Mouse (Mus musculus): ENCODE measurements at regions not wholly inside any gene's neighbourhood (a gene's known extent, or its start where the extent isn't known, plus 50 kb on each side); places are given as distances from the start of the nearest gene placed in this dataset.

DNA sequence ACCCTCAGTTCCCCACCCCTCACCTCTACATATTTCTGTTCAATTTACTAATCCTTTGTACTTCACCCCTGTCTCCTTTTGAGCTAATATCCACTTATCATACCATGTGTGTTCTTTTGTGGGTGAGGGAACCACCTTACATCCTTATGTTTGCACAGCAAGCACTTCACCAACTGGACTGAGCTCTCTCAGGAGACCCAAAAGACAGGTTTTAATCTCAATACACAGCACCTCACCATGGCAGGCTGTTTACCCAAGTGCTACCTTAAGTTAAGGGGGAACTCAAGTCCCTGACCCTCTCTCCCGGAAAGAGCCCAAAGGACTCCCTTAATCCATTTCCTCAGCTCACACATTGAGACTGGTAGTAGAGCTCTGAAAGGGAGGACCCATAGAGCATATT is 62.3 kb upstream of the Agr3 start:
- in situ Hi-C loops (cut with MboI, MseI) = no loop called here

DNA sequence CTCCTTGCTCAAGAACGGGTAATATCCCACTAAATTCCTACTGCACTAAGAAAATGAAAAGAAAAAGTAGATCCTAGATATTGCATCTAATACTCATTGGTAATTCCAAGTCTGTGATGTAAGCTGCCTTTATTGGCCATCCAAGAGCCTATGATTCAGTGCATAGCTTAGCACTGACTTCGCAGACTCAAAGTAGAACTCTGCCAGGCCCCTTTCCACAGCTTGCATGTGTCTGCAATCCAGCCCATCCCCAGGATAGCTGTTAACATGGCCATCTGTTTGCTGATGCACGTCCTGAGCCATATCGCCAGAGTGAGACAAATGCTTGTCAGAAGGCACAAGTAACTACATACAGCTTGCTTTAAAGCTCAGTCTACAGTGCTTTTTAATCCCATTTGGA is 72.3 kb upstream of the Agr3 start:
- in situ Hi-C loops (cut with MboI, MseI) = no loop called here

DNA sequence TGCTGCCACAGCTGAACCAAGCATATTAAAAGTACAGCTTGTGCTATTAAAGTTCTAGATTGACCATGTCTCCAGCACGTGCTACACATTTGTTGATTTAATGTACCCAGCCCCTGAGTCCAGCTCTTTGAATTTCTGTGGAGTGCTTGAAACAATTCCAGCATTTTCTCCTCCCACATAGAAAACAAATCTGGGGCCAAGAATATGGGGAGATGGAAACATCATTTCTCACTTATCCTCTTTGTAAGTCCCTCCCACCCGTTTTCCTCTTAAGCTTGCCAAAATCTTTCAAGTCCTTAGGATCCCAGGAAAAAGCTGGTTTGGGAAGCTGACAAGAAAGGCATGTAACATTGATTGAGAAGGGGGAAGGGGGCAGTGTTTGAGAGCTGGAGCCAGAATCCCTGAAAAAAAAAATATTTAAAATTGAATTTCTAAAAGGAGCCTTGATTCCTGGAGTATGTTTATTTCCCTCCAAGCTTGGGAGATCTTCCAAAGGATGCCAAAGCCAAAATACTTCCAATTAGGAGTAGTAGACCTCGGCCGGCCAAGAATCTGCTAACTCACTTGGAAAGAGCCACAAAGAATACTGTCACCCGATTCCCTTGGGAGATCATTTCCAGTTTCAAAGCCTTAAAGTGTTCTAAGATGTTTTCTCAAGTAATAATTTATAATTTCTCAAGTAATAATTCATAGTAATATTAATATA is 78.4 kb upstream of the Agr3 start:
- in situ Hi-C loops (cut with MboI, MseI) = no loop called here

DNA sequence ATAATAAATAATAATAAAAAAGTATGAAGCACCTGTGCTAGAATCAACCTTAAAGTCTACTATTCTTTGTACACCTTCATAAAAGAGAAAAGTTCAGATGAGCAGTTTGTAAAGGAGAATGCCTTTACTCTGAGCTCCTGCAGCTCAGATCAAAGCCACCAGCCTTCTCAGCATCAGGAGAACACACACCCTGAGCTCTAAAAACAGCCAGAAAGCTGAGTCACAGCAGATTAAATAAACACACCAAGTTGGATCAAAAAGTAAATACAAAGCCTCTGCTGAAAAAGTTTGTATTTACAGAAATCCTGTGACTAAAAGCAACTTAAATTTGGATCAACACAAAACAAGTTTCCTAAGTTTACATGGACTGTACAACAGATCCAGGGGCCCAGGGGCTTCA is 88.5 kb upstream of the Agr3 start:
- in situ Hi-C loops (cut with MboI, MseI) = loop anchor here (5.0 to 10.0 kb wide), 2 partner anchors 170 to 542 kb away; no protein-coding TSS in a partner anchor

DNA sequence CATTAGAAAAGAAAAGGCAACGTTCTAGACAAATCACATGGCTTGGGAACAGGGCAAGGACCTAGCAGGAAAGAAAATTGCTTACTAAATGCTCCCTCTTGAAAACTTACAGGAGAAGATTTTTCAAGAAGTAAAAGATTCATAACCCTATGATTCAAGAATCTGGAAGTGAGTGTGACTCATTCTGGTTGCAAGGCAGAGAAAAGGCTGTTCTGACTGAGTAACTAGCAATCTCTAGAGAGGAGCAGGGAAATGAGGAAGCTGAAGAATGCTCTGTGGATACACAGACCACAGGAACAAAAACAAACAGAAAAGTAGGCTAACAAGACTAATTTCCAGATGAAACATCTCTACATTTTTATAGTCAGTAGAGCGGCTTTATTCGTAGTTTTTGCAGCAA is 92.1 kb upstream of the Agr3 start:
- in situ Hi-C loops (cut with MboI, MseI) = loop anchor here (5.0 to 10.0 kb wide), 2 partner anchors 301 to 538 kb away; no protein-coding TSS in a partner anchor

DNA sequence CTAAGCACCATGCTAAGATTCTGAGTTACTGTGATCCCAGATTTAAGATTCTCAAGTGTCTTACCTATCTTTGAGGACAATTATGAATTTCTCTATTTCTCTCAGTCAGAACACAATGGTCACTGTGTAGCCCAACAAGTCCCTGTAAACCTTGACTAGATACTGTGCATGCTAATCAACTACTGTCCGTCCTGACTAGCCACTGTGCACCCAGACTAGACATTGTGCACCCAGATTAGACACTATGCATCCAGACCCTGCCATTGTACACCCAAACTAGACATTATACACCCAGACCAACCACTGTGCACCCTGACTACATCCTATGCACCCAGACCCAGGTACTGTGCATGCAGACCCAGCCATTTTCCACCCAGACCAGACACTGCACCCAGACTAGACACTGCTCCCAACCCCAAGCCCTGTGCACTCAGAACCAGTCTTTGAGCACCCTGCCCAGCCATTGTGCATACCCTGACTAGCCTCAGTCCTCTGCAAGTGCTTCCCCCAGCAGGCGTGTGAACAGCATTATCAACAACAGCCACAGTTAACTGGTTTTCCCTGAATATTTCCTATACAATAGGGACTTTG is 93.4 kb upstream of the Agr3 start:
- in situ Hi-C loops (cut with MboI, MseI) = loop anchor here (5.0 to 10.0 kb wide), 2 partner anchors 300 to 537 kb away; no protein-coding TSS in a partner anchor

DNA sequence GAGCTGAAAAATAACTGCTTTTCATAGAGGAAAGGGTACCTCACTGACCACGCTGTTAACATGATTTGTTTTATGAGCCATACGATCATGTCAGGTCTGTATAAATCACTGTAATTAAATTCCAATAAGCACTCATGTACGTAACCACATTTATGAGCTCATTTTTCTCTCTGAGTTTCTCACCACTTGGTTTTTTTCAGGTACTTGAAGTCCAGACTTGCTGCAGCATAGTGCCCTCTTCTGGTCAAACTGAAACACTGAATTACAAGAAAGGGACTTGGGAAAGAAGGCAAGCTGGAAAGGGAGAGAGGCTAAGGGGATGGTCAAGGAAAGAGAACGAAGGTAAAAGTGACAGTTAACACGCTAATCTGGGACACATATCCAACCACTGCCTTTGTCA is 94.2 kb upstream of the Agr3 start:
- in situ Hi-C loops (cut with MboI, MseI) = loop anchor here (5.0 to 10.0 kb wide), 2 partner anchors 299 to 536 kb away; no protein-coding TSS in a partner anchor

DNA sequence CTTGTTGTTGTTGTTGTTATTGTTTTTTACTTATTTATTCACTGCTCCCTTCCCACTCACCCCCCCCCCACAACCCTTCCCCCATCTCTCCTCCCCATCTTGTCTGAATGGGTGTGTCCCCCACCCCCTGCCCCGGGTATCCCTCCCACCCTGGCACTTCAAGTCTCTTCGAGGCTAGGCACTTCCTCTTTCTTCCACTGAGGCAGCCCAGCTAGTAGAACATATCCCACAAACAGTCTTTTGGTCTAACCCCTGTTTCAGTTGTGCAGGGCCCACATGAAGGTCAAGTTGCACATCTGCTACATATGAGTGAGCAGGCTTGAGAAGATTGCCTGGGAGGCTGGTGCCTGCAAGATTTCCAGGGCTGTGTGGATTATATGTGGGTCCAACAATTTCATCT is 97.6 kb upstream of the Agr3 start:
- in situ Hi-C loops (cut with MboI, MseI) = no loop called here

DNA sequence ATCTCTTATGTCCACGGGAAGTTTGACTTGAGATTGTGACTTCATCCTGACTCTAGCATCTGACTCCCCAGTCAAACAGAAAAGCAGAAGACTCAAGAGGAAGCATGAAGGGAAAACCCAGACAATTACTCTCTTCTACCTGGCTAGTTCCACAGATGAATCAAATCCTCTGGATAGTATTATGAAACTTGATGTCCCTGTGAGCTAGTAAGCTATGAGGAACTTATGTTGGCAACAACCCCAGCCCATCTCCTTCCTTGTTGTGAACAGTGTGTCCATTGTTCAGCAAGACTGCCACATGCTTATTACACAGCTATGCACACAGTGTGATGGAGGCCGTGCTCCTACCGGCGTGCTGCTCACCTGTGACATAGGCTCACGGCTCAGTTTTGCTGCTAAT is 98.4 kb upstream of the Agr3 start:
- in situ Hi-C loops (cut with MboI, MseI) = no loop called here

DNA sequence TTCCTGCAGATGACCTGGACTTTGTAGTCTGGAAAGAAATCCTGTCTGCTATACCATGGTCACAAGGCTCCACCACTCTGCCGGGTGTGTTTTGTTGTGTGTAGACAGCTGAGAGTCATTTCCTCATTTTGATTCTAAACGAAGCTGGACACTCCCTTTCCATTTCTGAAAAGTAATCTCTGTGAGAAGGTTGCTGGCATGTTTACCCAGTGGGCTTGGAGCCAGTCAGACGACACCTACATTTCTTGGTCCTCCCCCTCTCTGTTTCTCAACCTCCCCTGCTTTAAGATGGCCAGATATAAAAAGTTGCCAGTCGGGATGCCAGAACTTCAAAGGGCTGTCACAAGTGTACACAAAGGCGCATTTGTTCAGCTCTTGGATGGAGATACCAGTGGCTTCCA is 100.8 kb upstream of the Agr3 start:
- in situ Hi-C loops (cut with MboI, MseI) = no loop called here

DNA sequence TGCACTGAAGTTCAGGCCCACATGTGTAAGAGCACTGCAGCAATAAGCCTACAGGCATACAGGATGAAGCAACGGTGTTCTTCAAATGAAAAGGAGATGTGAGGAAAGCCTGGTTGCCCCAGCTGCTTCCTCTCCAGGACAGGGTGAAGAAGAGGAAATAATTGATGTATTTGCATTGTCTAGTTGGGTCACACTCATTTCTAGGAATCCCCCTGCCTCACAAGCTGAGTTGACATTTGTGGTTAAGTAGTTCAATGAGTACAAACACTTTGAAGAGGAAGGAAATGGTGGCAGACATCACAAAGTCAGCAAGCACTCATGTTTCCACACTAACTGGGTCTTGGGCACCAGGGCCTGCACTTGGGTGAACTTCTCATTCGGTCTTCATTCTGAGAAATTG is 126.2 kb upstream of the Agr3 start:
- in situ Hi-C loops (cut with MboI, MseI) = no loop called here

DNA sequence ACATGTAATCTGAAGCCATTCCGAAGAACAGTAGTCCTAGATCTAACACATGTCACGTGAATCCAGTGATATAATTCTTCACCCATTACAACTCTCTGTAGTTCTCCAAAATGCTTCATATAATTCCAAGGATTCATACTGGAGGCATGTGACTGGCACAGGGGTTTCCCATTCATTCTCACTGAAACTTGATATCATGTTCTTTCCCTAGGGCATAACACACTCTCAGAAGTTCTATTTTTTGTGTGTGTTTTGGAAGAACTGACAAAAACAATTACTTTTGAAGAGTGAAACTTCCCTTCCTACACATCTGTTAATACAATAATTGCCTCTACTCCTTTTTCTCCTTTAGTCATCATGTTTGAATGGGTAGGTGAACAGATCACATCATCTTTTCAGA is 150.0 kb upstream of the Agr3 start:
- in situ Hi-C loops (cut with MboI, MseI) = no loop called here

DNA sequence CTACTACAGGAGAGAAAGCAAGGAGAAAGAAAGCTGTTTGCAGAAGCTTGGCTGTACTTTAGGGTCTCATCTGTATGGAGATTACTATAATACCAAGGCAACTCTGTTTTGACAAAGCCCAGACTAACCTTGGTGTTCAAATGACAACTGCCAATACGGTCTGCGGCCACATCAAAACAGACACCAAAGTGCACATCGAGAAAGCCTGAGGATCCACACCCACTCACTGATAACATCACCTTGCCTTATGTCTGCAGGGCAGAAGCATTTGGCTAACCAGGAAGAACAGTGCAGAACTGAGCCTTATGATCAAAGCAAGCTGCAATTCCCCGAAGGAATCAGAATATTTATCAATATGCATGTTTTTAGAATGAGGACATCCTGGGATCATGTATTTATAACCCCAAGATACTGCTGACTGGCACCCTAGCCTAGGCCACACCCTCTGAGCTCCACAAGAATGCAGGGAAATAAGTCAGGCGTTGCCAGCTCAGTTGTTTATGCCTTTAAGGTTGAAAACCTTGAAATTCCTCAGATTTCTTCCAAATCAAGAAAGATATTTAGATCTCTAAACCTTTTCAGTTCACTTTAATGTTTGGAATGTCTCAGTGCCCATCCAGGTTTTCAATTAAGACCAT is 154.9 kb upstream of the Agr3 start:
- in situ Hi-C loops (cut with MboI, MseI) = no loop called here

DNA sequence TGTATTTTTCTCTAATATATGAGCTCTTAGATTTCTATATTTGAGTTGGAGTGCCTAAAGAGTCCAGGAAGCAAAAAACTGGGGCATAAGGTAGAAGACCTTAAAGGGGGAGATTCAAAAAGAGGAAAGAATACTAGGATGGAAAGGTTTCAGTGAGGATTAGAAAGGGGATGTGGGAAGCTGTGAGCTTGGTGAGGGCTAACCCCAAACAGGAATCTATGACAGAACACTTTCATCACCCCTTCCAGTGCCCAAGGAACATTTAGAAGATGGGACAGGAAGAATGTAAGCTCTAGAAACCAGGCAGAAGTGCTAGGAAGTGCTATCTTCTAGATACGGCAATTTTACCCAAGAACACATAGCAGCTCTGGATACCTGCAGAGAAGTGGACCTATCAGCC is 166.5 kb upstream of the Agr3 start:
- in situ Hi-C loops (cut with MboI, MseI) = no loop called here

DNA sequence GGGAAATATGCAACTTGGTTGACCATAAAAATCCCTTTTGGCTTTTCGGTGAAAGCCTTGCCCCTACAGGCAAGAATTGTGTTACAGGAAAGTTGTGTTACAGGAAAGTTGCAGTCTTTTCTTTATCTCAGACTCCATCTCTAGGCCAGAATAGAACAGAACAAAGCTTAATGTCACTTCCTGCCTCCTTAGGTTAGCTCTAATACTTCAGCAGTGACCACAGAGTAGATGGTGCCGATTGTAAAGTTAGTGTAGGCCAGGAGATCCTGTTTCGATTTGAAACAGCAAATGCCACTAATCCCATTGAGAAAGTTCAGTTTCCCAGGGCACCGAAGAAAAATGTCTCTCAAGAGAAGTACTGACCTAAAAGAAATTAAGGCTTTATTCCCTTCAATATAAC is 170.3 kb upstream of the Agr3 start:
- in situ Hi-C loops (cut with MboI, MseI) = no loop called here

DNA sequence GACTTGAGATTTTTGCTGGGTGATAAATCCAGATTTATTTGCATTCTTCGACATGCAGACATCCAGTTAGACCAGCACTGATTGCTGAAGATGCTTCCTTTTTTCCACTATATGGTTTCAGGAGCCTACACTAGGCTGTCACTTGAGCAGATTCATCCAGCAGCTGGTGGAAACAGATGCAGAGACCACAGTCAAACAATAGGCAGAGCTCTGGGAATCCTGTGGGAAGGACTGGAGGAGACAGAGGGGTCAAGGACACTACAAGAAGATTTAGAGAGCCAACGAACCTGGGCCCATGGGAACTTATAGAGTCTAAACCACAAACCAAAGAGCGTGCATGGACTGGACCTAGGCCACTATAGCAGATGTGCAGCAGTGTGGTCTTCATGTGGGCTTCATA is 177.4 kb upstream of the Agr3 start:
- in situ Hi-C loops (cut with MboI, MseI) = no loop called here

DNA sequence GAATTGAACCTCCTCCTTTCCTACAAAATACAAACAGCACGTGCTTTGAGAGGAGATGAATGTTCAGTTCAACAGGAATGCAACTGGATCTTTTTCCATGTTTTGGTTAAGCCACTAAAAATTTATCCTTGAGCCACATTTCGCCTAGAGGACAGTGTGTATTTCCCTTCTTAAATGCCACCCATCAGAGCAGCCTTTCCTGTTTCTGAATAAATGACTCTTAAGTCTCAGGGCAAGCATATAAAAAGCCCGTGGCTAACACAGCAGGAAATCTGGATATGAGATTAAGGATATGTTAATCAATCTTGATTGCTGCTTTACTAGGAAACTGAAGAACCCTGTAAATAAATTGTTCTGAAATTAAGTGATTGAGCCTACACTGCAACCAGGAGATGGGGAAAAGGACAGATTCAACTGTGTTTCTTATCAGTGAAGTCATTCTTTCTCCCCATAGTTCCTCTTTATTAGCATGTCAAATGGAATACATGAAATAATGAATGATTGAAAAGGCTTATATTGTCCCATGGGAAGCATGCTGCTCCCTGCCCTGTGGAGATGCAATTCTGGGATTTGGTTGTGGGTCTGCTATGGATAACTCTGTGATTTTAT is 178.6 kb upstream of the Agr3 start:
- in situ Hi-C loops (cut with MboI, MseI) = no loop called here

DNA sequence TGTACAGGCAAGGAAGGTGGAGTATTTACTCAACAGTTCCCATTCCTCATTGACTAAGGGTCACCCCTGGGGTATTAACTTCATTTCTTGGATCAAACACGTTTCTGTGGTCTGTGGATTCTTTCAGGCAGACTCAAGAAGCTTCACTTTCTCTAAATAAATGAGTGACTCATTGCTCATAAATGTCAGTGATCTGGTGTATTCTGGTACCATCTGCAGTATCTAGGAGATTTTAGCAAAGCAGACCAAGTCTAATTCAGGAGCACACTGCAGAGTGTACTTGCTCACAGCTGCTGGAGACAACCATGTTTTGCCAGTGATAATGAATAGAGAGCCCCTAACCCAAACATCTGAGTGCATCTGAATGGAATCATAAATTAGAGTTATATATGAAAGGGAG is 182.7 kb upstream of the Agr3 start:
- in situ Hi-C loops (cut with MboI, MseI) = no loop called here

DNA sequence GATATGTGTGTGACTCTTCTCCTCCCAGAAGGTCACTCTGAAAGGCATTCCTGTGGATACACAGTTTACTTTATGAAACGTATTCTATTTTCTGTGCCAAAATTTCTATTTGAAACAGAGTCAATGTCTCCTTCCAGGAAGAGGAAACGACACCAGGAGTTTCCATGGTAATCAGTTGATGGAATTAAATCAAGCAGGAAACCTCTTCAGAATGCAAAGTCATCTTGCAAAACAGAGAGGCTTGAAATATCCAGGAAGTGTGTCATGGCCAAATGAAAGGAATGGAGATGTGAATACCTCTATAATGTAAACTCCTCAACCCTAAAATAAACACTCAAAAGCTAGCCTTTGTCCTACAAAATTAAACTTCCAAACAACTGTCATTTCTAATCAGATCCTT is 189.0 kb upstream of the Agr3 start:
- in situ Hi-C loops (cut with MboI, MseI) = no loop called here

DNA sequence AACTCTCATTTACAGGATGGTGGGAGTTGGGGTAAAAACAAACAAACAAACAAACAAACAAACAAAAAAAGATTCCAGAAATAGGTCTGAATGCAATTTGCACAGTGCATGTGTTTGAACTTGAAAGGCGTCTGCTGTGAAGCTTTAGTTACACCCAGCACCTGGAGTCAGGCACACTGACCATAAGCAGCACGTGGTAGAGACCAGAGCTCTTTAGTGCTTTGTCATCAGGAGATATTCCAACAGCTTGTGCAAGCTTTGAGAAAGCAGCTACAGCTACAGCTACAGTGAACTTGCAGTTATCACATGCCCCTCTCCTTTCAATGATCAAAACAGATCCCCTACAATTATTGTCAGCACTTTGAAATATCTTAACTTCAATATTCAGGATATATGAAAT is 190.4 kb upstream of the Agr3 start:
- in situ Hi-C loops (cut with MboI, MseI) = no loop called here

DNA sequence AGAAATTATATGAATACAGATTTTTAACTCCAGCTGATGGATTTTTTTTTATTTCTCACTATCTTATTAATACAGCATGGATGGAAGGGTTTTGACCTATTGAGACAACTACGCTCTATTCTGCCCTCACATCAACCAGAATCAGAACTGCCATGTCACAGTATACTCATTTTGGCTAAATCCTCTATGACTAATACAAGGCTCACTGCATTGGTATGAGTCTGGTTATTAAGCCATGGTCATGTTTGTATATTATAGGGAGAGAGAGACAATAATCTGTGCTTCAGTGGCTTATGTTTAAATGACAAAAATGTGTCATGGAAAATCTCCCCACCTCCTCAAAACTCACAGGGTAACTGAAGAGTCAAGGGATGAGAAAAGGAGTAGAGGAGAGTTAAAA is 191.0 kb upstream of the Agr3 start:
- in situ Hi-C loops (cut with MboI, MseI) = no loop called here

DNA sequence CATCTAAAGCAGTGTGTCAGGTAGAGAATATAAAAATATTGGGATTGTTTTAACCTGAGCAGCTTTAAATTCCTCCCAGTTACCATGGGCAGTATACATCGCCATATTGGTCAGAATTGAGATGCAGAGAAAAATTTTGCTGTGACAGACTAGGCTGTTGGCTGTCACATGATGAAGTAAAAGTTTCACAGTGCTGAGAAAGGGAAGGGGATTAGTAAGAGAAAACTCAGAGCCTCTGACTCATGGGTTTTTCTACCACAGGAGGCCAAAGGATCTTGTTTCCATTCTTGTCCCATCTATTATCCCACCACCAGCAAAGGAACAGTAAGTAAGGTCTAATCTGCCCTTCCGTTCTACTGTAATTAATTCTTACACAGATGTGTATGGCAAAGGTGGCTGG is 191.8 kb upstream of the Agr3 start:
- in situ Hi-C loops (cut with MboI, MseI) = no loop called here

DNA sequence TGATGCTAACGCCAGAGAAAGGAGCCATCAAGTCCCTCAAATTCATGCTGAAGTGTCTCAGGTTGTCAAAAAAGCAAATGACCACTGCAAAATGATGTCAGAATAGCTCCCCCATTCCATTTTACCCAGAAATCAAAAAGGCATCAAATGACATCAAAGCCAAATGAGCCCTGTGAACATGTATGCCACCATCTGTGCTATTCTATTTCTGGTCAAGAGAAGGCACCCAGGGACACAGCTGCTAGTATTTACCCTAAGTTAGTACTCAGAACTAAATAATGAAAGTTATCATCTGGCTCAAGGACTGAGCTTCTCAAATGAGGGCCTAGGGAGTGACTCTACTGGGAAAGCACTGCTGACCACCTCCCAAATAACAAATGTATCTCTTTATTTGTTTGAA is 191.1 kb upstream of the Ahr start:
- in situ Hi-C loops (cut with MboI, MseI) = no loop called here

Data from T-helper 2 cell (primary cell).